Mouse (Mus musculus) cortical plate, adult 2 months (tissue): Measurements from ENCODE around the gene Syngap1. TPM values are rescaled to one million over a fixed set of nuclear protein-coding genes. Genes with fewer than 3 reads are reported as not detected.

ENCODE experiments used
- H3K27ac ChIP-seq: fragments of 200-500 bp; 2 replicates; pipeline ENCODE4 v1.5.1; 2012; ENCODE audit warnings: low read length, control low read depth, inconsistent platforms; ENCODE audit not compliant: insufficient read depth
- H3K4me1 ChIP-seq: fragments of 200-500 bp; 2 replicates; pipeline ENCODE4 v1.6.1; 2011; ENCODE audit warnings: low read length; ENCODE audit not compliant: control insufficient read depth, insufficient read depth
- H3K4me3 ChIP-seq: fragments of 200-500 bp; 2 replicates; pipeline ENCODE4 v1.5.1; 2011; ENCODE audit warnings: mild to moderate bottlenecking, low read length, control low read depth; ENCODE audit not compliant: insufficient read depth
- CTCF ChIP-seq: fragments of 200-500 bp; IDR thresholded peaks from 2 replicates; pipeline ENCODE4 v1.5.1; 2011; ENCODE audit warnings: mild to moderate bottlenecking, control low read depth, low read length; ENCODE audit not compliant: insufficient read depth; ENCODE audit errors: extremely low read depth
- POLR2A ChIP-seq: fragments of 200-500 bp; IDR thresholded peaks from 2 replicates; pipeline ENCODE4 v1.6.1; 2011; ENCODE audit warnings: mild to moderate bottlenecking, low read length, control low read depth; ENCODE audit not compliant: insufficient read depth; ENCODE audit errors: extremely low read depth
- polyA plus RNA-seq: library from polyadenylated mRNA; depleted of rRNA; stranded (reverse); fragments of >200 nt; gene quantifications from 2 replicates; pipeline ENCODE4 v1.2.3, GENCODE M21; 2012; rRNA removed

Gene Syngap1
- polyA plus RNA-seq, 1 experiment = 185 TPM

DNA sequence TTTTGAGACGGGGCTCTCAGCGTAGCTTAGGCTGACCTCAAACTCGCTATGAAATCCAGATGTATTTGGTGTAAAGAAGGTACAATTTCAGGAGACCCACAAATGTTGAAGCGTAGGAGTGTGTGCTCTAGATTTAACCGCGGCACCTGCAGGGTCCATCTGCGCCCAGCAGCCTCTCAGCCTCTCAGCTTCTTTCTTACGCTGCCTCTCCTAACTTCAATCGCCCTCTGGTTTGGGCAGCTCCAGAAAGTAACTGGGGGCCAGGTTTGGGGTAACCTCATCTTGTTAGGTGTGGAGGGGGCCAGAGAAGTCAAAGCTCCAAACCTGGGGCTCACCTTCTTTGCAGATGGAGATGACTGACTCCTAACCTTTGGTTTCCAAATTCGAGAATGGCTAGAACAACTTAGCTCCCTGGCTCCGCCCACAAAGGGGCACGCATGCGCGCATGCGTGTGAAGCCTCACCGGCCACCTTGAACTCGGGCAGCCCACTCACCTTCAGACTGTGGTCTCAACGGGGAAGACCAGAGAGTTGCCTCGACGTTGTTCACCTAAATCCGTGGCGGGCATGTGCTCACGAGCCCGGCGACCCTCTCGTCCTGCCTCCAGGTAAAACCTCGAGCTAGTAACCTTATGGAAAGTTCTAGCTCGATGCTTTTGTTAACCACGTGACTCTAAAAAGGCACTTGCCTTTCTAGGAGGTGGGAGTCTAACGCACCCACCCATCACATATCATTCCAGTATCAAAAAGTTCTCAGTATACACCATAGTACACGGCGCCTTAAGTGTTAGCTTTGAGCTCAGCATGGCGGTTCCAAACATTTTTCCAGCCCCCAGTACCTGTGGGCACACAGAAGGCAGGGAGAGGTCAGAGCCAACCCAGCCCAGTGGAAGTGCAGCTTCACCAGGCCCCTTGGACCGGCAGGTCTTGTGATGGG, 76.8 kb downstream of the Syngap1 start:
- H3K4me3 ChIP-seq = peak overlapping the region; percentile 35
- no peaks in the 10 kb centered on the region; the same call in 1 of the 2 replicates for H3K4me1 ChIP-seq
- TF ChIP-seq CTCF (no peak), POLR2A (peak; percentile 61; the same call in 1 of the 2 replicates)
- peak overlapping the region; percentile 51 for H3K27ac ChIP-seq

DNA sequence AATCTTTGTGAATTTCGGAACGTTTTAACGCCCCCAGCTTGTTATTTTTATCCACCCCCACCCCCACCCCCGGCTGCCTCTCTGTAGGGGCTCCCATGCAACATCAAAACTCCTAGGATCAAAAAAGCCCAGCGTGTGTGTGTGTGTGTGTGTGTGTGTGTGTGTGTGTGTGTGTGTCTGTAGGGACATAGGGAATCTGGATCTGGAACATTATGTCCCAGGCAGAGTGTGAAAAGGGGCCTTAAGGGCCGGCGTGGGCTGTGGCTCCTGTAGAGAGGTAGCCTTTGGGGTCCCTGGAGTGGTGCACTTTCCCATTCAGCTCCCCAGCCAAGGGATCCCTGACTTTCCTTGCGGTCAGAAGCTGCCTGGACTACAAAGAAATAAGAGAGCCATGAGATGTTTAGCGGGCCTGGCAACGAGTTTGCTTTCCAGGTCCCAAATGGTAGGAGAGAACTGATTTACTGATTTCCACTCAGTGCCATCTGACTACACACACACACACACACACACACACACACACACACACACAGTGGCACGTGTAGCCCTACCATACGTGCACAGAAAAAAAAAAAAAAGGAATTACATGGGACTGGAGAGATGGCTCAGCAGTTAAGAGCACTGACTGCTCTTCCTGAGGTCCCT, 77.6 kb downstream of the Syngap1 start:
- Histone ChIP-seq H3K4me1 (no peaks in the 10 kb centered on the region; the same call in 1 of the 2 replicates), H3K4me3 (no peak overlapping the region; the same call in 1 of the 2 replicates), H3K27ac (peak overlapping the region; percentile 54)
- TF ChIP-seq CTCF = no peak
- no peak for TF ChIP-seq POLR2A

DNA sequence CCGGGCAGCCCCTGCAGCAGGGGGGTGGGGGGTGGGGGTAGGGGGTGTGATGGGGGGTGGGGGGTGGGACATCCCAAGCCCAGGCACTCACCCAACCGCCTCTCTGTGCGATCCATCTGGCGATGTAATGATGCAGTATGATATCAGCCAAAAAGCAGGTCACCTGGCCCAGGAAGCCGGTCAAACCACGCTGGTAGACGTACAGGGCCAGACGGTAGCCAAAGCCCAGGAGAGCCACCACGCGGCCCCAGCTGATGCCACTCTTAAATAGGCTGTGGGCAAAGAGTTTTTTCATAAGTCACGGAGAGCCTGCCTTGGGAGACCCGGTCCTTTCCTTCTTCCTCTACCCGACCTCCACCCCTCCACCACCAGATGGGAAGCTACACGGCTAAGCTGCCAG, 80.0 kb downstream of the Syngap1 start:
- no peaks in the 10 kb centered on the region; the same call in 1 of the 2 replicates for H3K4me1 ChIP-seq
- H3K4me3 ChIP-seq = no peak overlapping the region
- H3K27ac ChIP-seq = no peak overlapping the region
- TF ChIP-seq POLR2A (no peak), CTCF (no peak)

DNA sequence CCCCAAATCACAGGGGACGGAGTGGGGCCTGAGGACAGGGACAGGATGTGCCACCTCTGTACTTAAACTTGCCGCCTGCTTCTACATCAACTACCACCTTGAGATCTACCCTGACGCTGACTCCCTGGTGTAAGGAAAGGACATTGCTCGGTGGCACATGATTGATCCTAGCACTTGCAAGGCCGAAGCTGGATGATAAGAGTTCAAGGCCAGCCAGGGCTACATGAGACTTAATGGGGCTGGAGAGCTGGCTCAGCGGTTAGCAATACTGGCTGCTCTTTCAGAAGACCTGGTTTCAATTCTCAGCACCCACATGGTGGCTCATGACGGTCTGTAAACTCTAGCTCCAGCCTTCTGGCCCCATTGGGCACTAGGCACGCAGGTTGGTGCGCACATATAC, 80.7 kb downstream of the Syngap1 start:
- no peak overlapping the region for H3K4me3 ChIP-seq
- TF ChIP-seq POLR2A = no peak
- no peak for TF ChIP-seq CTCF
- H3K27ac ChIP-seq = no peak overlapping the region
- H3K4me1 ChIP-seq = no peaks in the 10 kb centered on the region; the same call in 1 of the 2 replicates

Other genes starting within 250 kb of the Syngap1 start
- 17.4 and 19.2 TPM in 2 replicates for gene Crebrf, start 225.6 kb upstream of the Syngap1 start, polyA plus RNA-seq
- gene Bnip1, start 160.2 kb upstream of the Syngap1 start, polyA plus RNA-seq = 40.3 and 42.8 TPM in 2 replicates
- gene Nkx2-5, start 96.2 kb upstream of the Syngap1 start, polyA plus RNA-seq = not detected in 2 replicates
- 3.9 TPM in 2 replicates for gene Kifc5b, start 24.2 kb upstream of the Syngap1 start, polyA plus RNA-seq
- gene Phf1, start 8.2 kb upstream of the Syngap1 start, polyA plus RNA-seq = 47.7 and 48.1 TPM in 2 replicates
- 136 and 139 TPM in 2 replicates for gene Cuta, start 1.7 kb upstream of the Syngap1 start, polyA plus RNA-seq
- gene Zbtb9, start 31.9 kb downstream of the Syngap1 start, polyA plus RNA-seq = 13.9 and 14.5 TPM in 2 replicates
- 17.3 and 19.3 TPM in 2 replicates for gene Bak1, start 87.8 kb downstream of the Syngap1 start, polyA plus RNA-seq
- gene Itpr3, start 116.1 kb downstream of the Syngap1 start, polyA plus RNA-seq = 2.4 and 2.6 TPM in 2 replicates
- gene Uqcc2, start 192.7 kb downstream of the Syngap1 start, polyA plus RNA-seq = 438 and 459 TPM in 2 replicates
- gene Ip6k3, start 226.5 kb downstream of the Syngap1 start, polyA plus RNA-seq = 1.0 and 1.1 TPM in 2 replicates